Mouse (Mus musculus): ENCODE measurements around the gene Tbcd. TPM values are rescaled to one million over a fixed set of nuclear protein-coding genes. Genes with fewer than 3 reads are reported as not detected.

Tbcd gene
- total RNA-seq, 2 experiments from 2014 or later, result 13.8 to 14.8 TPM

GRCm38 (mm10) chr11:121548996-121549842 is 97.5 kb downstream of the Tbcd start:
- intact Hi-C loops (cut with DNase I), result no loop called here
- H3K4me3 ChIP-seq, result no peak overlapping the region
- TF ChIP-seq CTCF (IDR thresholded peaks at IDR 0.05), result no peak
- no peak for DNase-seq
- H3K27ac ChIP-seq, result peak overlapping the region; percentile 1; the same call in 1 of the 2 replicates

DNA sequence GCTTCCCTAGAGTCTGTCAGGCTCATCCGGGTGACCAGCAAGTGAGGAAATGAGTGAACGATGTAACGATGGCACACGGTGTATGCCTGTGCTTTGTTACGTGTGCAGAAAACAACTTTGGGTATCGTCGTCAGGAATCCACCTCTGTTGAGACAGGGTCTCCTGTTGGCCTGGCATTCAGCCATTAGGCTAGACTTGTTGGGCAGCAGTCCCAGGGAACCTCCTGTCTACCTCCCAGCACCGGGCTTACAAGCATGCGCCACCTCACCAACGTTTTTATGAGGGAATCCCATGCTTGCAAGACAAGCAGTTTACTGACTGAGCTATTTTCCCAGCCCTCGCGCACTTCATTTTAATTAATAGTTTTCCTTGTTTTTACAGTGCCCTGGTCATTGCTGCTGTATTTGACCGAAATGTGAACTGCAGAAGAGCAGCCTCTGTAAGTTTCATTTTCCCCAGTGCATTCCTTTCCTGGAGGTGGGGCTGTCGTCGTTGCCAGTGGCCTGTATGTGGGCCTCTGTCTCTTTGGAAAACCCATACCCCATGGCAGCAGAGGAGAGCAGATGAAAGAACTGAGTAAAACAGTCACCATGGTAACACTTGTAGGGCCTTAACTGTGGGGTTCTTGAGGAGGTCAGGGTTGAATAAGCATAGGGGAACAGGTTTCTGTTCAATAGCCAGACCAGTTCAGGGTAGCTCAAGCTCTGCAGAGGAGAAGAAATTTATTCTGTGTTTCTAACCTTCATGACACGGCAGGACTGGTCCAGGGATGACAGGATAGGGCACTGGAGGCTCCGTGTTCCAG is 98.3 kb downstream of the Tbcd start:
- Histone ChIP-seq H3K4me3 (no peak overlapping the region), H3K27ac (no peak overlapping the region)
- TF ChIP-seq CTCF (IDR thresholded peaks at IDR 0.05), result no peak
- no peak for DNase-seq
- intact Hi-C loops (cut with DNase I), result no loop called here

GRCm38 (mm10) chr11:121551206-121551799 is 99.6 kb downstream of the Tbcd start:
- intact Hi-C loops (cut with DNase I), result no loop called here
- Histone ChIP-seq H3K27ac (no peak overlapping the region), H3K4me3 (no peak overlapping the region)
- TF ChIP-seq CTCF (IDR thresholded peaks at IDR 0.05), result no peak
- no peak for DNase-seq

GRCm38 (mm10) chr11:121552167-121552566 is 100.4 kb downstream of the Tbcd start:
- Histone ChIP-seq H3K27ac (no peak overlapping the region), H3K4me3 (no peak overlapping the region)
- intact Hi-C loops (cut with DNase I), result no loop called here
- no peak for TF ChIP-seq CTCF (IDR thresholded peaks at IDR 0.05)
- peak; percentile 26 for DNase-seq

DNA sequence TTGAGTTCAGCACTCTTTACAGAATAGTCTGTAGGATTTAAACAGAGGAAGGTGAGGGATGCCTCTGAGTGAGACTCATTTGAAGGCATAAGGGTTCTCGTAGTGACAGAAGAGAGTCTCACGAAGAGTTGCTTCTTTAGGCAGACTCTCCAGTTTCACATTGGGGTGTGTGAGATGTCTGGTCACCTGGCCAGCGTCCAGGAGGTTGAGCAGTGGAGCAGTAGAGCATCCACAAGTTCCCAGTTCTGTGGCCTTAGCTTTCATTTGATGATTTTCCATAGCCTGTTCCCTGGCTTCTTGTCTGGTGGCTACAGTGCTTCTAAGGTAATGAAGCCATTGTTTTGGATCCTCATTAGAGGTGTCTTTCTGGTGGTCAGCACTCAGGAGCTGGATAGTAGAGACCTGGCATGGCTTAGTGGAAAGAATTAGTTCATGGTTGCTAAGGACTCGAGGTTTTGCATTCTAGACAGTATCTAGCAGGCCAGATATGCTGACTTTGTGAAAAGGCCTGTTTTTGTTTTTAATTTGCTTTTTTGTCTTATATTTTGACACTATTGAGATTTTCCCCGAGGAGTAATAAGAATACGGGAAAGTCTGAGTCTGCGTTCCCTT is 101.2 kb downstream of the Tbcd start:
- no peak for TF ChIP-seq CTCF (IDR thresholded peaks at IDR 0.05)
- no peak overlapping the region for H3K27ac ChIP-seq
- intact Hi-C loops (cut with DNase I), result no loop called here
- DNase-seq, result peak; percentile 49
- H3K4me3 ChIP-seq, result no peak overlapping the region

- intact Hi-C loops (cut with DNase I), result no loop called here
- TF ChIP-seq CTCF (IDR thresholded peaks at IDR 0.05), result no peak
- Histone ChIP-seq H3K27ac (no peak overlapping the region), H3K4me3 (no peak overlapping the region)
- no peak for DNase-seq
These were observed 101.7 kb downstream of the Tbcd start for GRCm38 (mm10) chr11:121553458-121553857.

DNA sequence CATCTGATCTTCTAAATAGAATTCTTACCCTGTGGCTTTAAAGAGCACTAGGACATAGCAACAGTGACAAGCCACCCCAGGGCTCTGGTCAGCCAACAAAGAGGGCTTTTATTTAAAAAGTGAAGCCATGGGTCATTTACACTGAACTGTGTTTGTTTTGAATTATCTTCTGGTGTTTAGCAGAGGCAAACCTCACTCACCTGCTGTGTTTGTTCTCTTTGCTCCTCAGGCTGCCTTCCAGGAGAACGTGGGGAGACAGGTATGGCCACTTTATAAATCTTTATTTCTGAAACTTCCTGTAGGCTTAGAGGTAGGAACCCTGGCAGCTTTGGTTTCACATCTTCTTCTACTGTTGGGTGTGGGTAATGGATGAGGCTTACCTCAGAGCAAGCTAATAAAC is 105.0 kb downstream of the Tbcd start:
- H3K4me3 ChIP-seq, result no peak overlapping the region
- TF ChIP-seq CTCF (IDR thresholded peaks at IDR 0.05), result no peak
- no peak for DNase-seq
- H3K27ac ChIP-seq, result no peak overlapping the region
- intact Hi-C loops (cut with DNase I), result no loop called here

DNA sequence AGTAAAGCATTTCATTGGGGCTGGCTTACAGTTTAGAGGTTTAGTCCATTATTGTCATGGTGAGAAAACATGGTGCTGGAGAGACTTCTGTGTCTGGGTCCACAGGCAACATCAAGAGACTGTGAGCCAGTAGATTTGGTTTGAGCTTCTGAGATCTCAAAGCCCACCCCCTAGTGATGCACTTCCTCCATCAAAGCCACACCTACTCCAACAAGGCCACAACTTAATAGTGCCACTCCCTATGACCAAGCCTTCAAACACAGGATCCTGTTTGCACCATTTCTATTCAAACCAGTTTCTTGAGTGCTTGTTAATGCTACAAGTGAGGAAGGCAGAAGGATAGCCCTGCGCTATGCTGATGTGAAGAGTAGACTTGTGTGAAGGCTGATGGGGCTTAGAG is 106.2 kb downstream of the Tbcd start:
- no peak for TF ChIP-seq CTCF (IDR thresholded peaks at IDR 0.05)
- Histone ChIP-seq H3K4me3 (no peak overlapping the region), H3K27ac (no peak overlapping the region)
- intact Hi-C loops (cut with DNase I), result no loop called here
- no peak for DNase-seq

DNA sequence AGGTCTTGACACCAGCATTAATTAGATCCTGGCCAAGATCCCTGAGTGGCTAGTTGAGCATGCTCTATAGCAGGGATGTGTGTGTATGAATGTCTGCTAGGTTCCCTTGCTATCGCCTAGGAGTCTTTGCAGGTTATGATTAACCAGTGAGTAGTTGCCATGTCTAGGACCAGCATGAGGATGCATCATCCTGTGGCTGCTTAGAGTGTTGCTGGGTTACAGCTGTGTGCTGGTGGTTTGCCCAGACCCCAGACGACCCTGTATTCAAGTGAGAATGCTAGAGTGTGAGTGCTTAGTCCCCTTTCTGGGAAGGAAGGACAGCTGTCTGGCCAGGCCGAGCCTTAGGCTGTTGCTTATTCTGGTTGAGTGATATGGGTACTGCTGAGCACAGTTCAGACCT is 106.8 kb downstream of the Tbcd start:
- no peak overlapping the region for H3K4me3 ChIP-seq
- intact Hi-C loops (cut with DNase I), result no loop called here
- no peak for TF ChIP-seq CTCF (IDR thresholded peaks at IDR 0.05)
- DNase-seq, result no peak
- no peak overlapping the region for H3K27ac ChIP-seq

DNA sequence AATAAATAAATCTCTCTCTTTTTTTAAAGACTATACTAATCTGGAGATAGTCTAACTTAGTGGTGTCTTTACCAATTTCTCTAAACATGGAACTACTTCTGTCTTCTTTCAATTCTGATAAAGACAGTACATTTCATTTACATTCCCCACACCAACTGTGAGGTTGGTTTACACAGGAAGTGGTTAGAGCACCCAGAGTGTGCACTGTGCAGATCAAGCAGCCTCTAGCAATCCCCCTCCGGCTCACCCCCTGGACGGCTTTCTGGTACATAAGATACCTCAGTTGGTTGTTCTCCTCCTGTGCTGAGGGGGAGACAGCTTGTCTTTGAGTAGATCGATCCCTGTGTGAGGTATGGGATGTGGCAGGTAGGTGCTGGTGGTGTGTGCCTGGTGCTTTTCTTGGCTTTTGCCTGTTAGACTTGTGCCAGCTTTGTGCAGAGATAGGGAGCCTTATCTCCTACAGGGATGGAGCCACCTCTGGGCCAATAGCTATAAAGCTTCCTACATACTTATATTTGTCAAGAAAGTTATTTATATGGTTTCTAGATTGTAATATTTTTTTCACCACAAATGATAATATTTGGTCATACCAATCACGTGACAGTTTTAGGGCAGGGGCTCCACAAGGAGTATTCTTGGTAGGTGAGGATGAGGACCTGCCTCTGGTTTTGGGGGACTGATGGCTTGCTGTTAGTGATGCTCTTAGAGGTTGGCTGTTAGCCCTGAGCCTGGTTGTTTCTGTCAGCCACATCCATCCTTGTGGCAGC is 108.0 kb downstream of the Tbcd start:
- no peak overlapping the region for H3K4me3 ChIP-seq
- no peak for TF ChIP-seq CTCF (IDR thresholded peaks at IDR 0.05)
- no peak overlapping the region for H3K27ac ChIP-seq
- intact Hi-C loops (cut with DNase I), result no loop called here
- DNase-seq, result no peak

- intact Hi-C loops (cut with DNase I), result no loop called here
- no peak for DNase-seq
- TF ChIP-seq CTCF (IDR thresholded peaks at IDR 0.05), result no peak
- Histone ChIP-seq H3K4me3 (no peak overlapping the region), H3K27ac (no peak overlapping the region)
These were observed 108.5 kb downstream of the Tbcd start for GRCm38 (mm10) chr11:121560294-121560663.

GRCm38 (mm10) chr11:121563312-121563711 is 111.6 kb downstream of the Tbcd start:
- DNase-seq, result no peak
- Histone ChIP-seq H3K27ac (no peak overlapping the region), H3K4me3 (no peak overlapping the region)
- intact Hi-C loops (cut with DNase I), result no loop called here
- no peak for TF ChIP-seq CTCF (IDR thresholded peaks at IDR 0.05)
